In the genomic region with DNA sequence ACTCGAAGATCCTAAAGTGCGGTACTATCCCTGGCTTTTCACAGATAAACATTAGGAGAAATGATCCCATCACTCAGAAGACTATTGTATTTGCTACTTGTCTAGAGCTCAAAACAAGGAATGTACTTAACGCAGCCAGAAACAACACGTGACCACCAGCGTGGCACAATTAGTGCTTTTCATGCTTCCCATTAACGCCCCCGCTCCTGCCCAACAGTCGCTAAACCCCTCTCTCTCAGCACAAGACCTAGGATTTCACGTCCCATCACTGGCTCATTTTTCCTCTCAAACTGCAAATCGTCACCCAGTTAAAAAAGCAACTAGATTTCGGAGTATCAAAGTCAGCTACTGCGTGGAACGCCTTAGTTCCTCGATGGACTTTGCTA, we compare ENCODE assay signal across 8 mouse cellular contexts. TPM values are rescaled to one million over a fixed set of nuclear protein-coding genes. Genes with fewer than 3 reads are reported as not detected.
A peak's percentile ranks its signal among the peaks of the same experiment; 100 is the strongest.
DNase-seq lines count a peak whose midpoint lies in the region; ATAC-seq and TF ChIP-seq lines count a peak whose summit lies in the region.

No protein-coding gene starts in this region.

- H3K9me3 ChIP-seq in embryonic facial prominence, embryonic 11.5 days (replicated peaks; ENCODE audit: control insufficient read depth, low read length) = no peaks in the 10 kb centered on the region
- no peaks in the 10 kb centered on the region for H3K9me3 ChIP-seq in heart, embryonic 11.5 days (replicated peaks; ENCODE audit: control insufficient read depth, low read length)
- no peaks in the 10 kb centered on the region for H3K9me3 ChIP-seq in kidney, embryonic 15.5 days (replicated peaks)
- H3K9me3 ChIP-seq in midbrain, postnatal 0 days (ENCODE audit: low read length) = no peaks in the 10 kb centered on the region

- H3K4me2 ChIP-seq in embryonic facial prominence, embryonic 11.5 days (ENCODE audit: low read depth, low read length) = peak overlapping the region; percentile 57
- peak overlapping the region; percentile 78 for H3K4me2 ChIP-seq in heart, embryonic 11.5 days
- H3K4me2 ChIP-seq in kidney, embryonic 15.5 days = peak overlapping the region; percentile 84
- peak overlapping the region; percentile 60 for H3K4me2 ChIP-seq in midbrain, postnatal 0 days (ENCODE audit: low read depth, low read length, poor library complexity, severe bottlenecking)

- WGBS in embryonic facial prominence, embryonic 11.5 days = 12% methylated on average over 14 of the region's 14 CpGs
- 12% methylated on average over 14 of the region's 14 CpGs for WGBS in heart, embryonic 11.5 days (ENCODE audit: insufficient replicate concordance)
- WGBS in kidney, embryonic 15.5 days = 16% methylated on average over 14 of the region's 14 CpGs
- 9% methylated on average over 14 of the region's 14 CpGs for WGBS in midbrain, postnatal 0 days

- DNase-seq in layer of hippocampus, adult 11-12 months (ENCODE audit: low spot score) = peak; percentile 62
- no peak for DNase-seq in layer of hippocampus, adult 9-10 months (ENCODE audit: low spot score)
- DNase-seq in embryonic facial prominence, embryonic 11.5 days (ENCODE audit: low spot score) = peak; percentile 19
- peak; percentile 59 for DNase-seq in liver
- peak; percentile 39 for DNase-seq in midbrain, postnatal 0 days (ENCODE audit: low spot score)
- DNase-seq in thymus, postnatal 14 days = no peak

- peak overlapping the region; percentile 62 for H3K4me3 ChIP-seq in embryonic facial prominence, embryonic 11.5 days (ENCODE audit: low read depth, low read length)
- H3K4me3 ChIP-seq in heart, embryonic 11.5 days (ENCODE audit: low read depth, low read length) = peak overlapping the region; percentile 58
- peak overlapping the region; percentile 77 for H3K4me3 ChIP-seq in kidney, embryonic 15.5 days (replicated peaks)
- peak overlapping the region; percentile 56 for H3K4me3 ChIP-seq in midbrain, postnatal 0 days (ENCODE audit: low read depth, low read length)

- H3K36me3 ChIP-seq in embryonic facial prominence, embryonic 11.5 days (replicated peaks; ENCODE audit: control insufficient read depth, insufficient read depth, low read depth, low read length) = no peaks in the 10 kb centered on the region
- no peaks in the 10 kb centered on the region for H3K36me3 ChIP-seq in heart, embryonic 11.5 days (ENCODE audit: control insufficient read depth, insufficient read depth, low read length)
- H3K36me3 ChIP-seq in kidney, embryonic 15.5 days = no peaks in the 10 kb centered on the region
- H3K36me3 ChIP-seq in midbrain, postnatal 0 days (ENCODE audit: insufficient read depth, low read length) = no peaks in the 10 kb centered on the region

- H3K27me3 ChIP-seq in embryonic facial prominence, embryonic 11.5 days (ENCODE audit: control insufficient read depth, insufficient read depth, low read length) = no peaks in the 10 kb centered on the region
- no peaks in the 10 kb centered on the region for H3K27me3 ChIP-seq in heart, embryonic 11.5 days (ENCODE audit: control insufficient read depth, insufficient read depth, low read length)
- no peaks in the 10 kb centered on the region for H3K27me3 ChIP-seq in kidney, embryonic 15.5 days
- no peaks in the 10 kb centered on the region for H3K27me3 ChIP-seq in midbrain, postnatal 0 days (ENCODE audit: insufficient read depth, low read length)

- TF ChIP-seq CTCF in midbrain, postnatal 0 days (IDR thresholded peaks at IDR 0.05) = no peak

- H3K9ac ChIP-seq in embryonic facial prominence, embryonic 11.5 days (replicated peaks; ENCODE audit: low read length) = peak overlapping the region; percentile 81
- peak overlapping the region; percentile 78 for H3K9ac ChIP-seq in heart, embryonic 11.5 days (ENCODE audit: low read depth, low read length)
- peak overlapping the region; percentile 78 for H3K9ac ChIP-seq in kidney, embryonic 15.5 days
- H3K9ac ChIP-seq in midbrain, postnatal 0 days (replicated peaks; ENCODE audit: low read length, poor library complexity, severe bottlenecking) = peak overlapping the region; percentile 73

- 0 out of 2 replicates have a peak, but pooled peaks have one; percentile 14 for ATAC-seq in embryonic facial prominence, embryonic 11.5 days (replicated peaks; ENCODE audit: insufficient number of reproducible peaks, low FRiP score, low TSS enrichment, low read depth)
- no peak for ATAC-seq in heart, embryonic 11.5 days (replicated peaks; ENCODE audit: insufficient number of reproducible peaks, low FRiP score, low TSS enrichment)
- ATAC-seq in kidney, embryonic 15.5 days (replicated peaks; ENCODE audit: low FRiP score) = no peak
- ATAC-seq in midbrain, postnatal 0 days (ENCODE audit: low FRiP score) = peak; percentile 57; the same call in 1 of the 2 replicates

- H3K4me1 ChIP-seq in embryonic facial prominence, embryonic 11.5 days (ENCODE audit: control insufficient read depth, insufficient read depth, low read length) = no peaks in the 10 kb centered on the region; the same call in 1 of the 2 replicates
- peaks cover 21% of the 10 kb centered on the region for H3K4me1 ChIP-seq in heart, embryonic 11.5 days (ENCODE audit: control insufficient read depth, insufficient read depth, low read length)
- peaks cover 30% of the 10 kb centered on the region for H3K4me1 ChIP-seq in kidney, embryonic 15.5 days
- peaks cover 3% of the 10 kb centered on the region; the same call in 1 of the 2 replicates for H3K4me1 ChIP-seq in midbrain, postnatal 0 days (ENCODE audit: insufficient read depth, low read length)

- H3K27ac ChIP-seq in embryonic facial prominence, embryonic 11.5 days (replicated peaks; ENCODE audit: low read depth, low read length) = 0 out of 2 replicates have a peak overlapping the region, but pooled peaks have one; percentile 48
- H3K27ac ChIP-seq in heart, embryonic 11.5 days (ENCODE audit: low read depth, low read length) = peak overlapping the region; percentile 79
- H3K27ac ChIP-seq in kidney, embryonic 15.5 days = peak overlapping the region; percentile 87
- H3K27ac ChIP-seq in midbrain, postnatal 0 days (ENCODE audit: low read depth, low read length) = peak overlapping the region; percentile 84

RNA-seq across cellular contexts. Expression of gene Med21, which starts 8.7 kb away (rescaled TPM):
- polyA plus RNA-seq in embryonic facial prominence, embryonic 11.5 days (2014; fragmentation: Nextera tagmentation; extraction: Ambion mirVana) = 126 and 128 TPM in 2 replicates
- 129 and 133 TPM in 2 replicates for polyA plus RNA-seq in heart, embryonic 11.5 days (2014; fragmentation: Nextera tagmentation; extraction: Ambion mirVana)
- polyA plus RNA-seq in kidney, embryonic 15.5 days (2015; fragmentation: Nextera tagmentation; extraction: Ambion mirVana) = 137 and 154 TPM in 2 replicates
- 34.6 and 50.9 TPM in 2 replicates for total RNA-seq in midbrain, postnatal 0 days (2014; rRNA removed)
- 101 and 106 TPM in 2 replicates for polyA plus RNA-seq in midbrain, postnatal 0 days (2015; fragmentation: Nextera tagmentation; extraction: Ambion mirVana)

RNA-seq across cellular contexts. Expression of gene Tm7sf3, which starts 9.0 kb away (rescaled TPM):
- 31.4 and 31.8 TPM in 2 replicates for polyA plus RNA-seq in embryonic facial prominence, embryonic 11.5 days (2014; fragmentation: Nextera tagmentation; extraction: Ambion mirVana)
- polyA plus RNA-seq in heart, embryonic 11.5 days (2014; fragmentation: Nextera tagmentation; extraction: Ambion mirVana) = 39.9 and 48.3 TPM in 2 replicates
- polyA plus RNA-seq in kidney, embryonic 15.5 days (2015; fragmentation: Nextera tagmentation; extraction: Ambion mirVana) = 36.5 and 37.0 TPM in 2 replicates
- 44.3 and 49.8 TPM in 2 replicates for total RNA-seq in midbrain, postnatal 0 days (2014; rRNA removed)
- 36.3 and 38.3 TPM in 2 replicates for polyA plus RNA-seq in midbrain, postnatal 0 days (2015; fragmentation: Nextera tagmentation; extraction: Ambion mirVana)

RNA-seq across cellular contexts. Expression of gene Ints13, which starts 56.0 kb away (rescaled TPM):
- polyA plus RNA-seq in embryonic facial prominence, embryonic 11.5 days (2014; fragmentation: Nextera tagmentation; extraction: Ambion mirVana) = 87.8 and 96.1 TPM in 2 replicates
- 51.8 and 56.3 TPM in 2 replicates for polyA plus RNA-seq in heart, embryonic 11.5 days (2014; fragmentation: Nextera tagmentation; extraction: Ambion mirVana)
- 82.7 and 87.4 TPM in 2 replicates for polyA plus RNA-seq in kidney, embryonic 15.5 days (2015; fragmentation: Nextera tagmentation; extraction: Ambion mirVana)
- total RNA-seq in midbrain, postnatal 0 days (2014; rRNA removed) = 20.8 and 36.2 TPM in 2 replicates
- 18.1 and 18.4 TPM in 2 replicates for polyA plus RNA-seq in midbrain, postnatal 0 days (2015; fragmentation: Nextera tagmentation; extraction: Ambion mirVana)

RNA-seq across cellular contexts. Expression of gene Fgfr1op2, which starts 56.6 kb away (rescaled TPM):
- polyA plus RNA-seq in embryonic facial prominence, embryonic 11.5 days (2014; fragmentation: Nextera tagmentation; extraction: Ambion mirVana) = 95.7 and 97.5 TPM in 2 replicates
- 92.8 and 93.4 TPM in 2 replicates for polyA plus RNA-seq in heart, embryonic 11.5 days (2014; fragmentation: Nextera tagmentation; extraction: Ambion mirVana)
- 85.5 and 87.8 TPM in 2 replicates for polyA plus RNA-seq in kidney, embryonic 15.5 days (2015; fragmentation: Nextera tagmentation; extraction: Ambion mirVana)
- 20.9 and 24.6 TPM in 2 replicates for total RNA-seq in midbrain, postnatal 0 days (2014; rRNA removed)
- polyA plus RNA-seq in midbrain, postnatal 0 days (2015; fragmentation: Nextera tagmentation; extraction: Ambion mirVana) = 33.4 and 37.7 TPM in 2 replicates

Comparison
In these comparisons a context has a peak if more than half of its experiments do, and no peak if none do; other contexts are left out.
1. DNase-seq: peak in layer of hippocampus, adult 11-12 months (single experiment), embryonic facial prominence, embryonic 11.5 days (single experiment), liver (single experiment) and midbrain, postnatal 0 days (single experiment); none in layer of hippocampus, adult 9-10 months (single experiment) and thymus, postnatal 14 days (single experiment).
2. ATAC-seq: peak in embryonic facial prominence, embryonic 11.5 days (single experiment) and midbrain, postnatal 0 days (single experiment); none in heart, embryonic 11.5 days (single experiment) and kidney, embryonic 15.5 days (single experiment).
3. Peak in every context shown above with its lines, with median percentiles within 50 percentile points of each other: H3K27ac ChIP-seq, H3K4me2 ChIP-seq, H3K4me3 ChIP-seq and H3K9ac ChIP-seq.